Mouse (Mus musculus): ENCODE data around the gene Racgap1. TPM values are rescaled to one million over a fixed set of nuclear protein-coding genes. Genes with fewer than 3 reads are reported as not detected.

Gene Racgap1
- polyA plus RNA-seq, 1 experiment from 2014 or later: 53.5 TPM

GRCm38 (mm10) chr15:99690924-99691323, 39.5 kb upstream of the Racgap1 start:
- no peak for DNase-seq (ENCODE audit: low spot score)
- ATAC-seq (replicated peaks; ENCODE audit: low FRiP score, low read depth): no peak
- TF ChIP-seq CTCF (IDR thresholded peaks at IDR 0.05; ENCODE audit: low read depth): no peak

GRCm38 (mm10) chr15:99688712-99689111, 37.3 kb upstream of the Racgap1 start:
- ATAC-seq (replicated peaks; ENCODE audit: low FRiP score, low read depth) (no peak), DNase-seq (ENCODE audit: low spot score) (peak; percentile 92)
- H3K4me1 ChIP-seq (replicated peaks; ENCODE audit: insufficient read depth, low read length): no peaks in the 10 kb centered on the region
- WGBS: 4% methylated on average over 4 of the region's 4 CpGs
- no peak overlapping the region for H3K9ac ChIP-seq (ENCODE audit: low read depth, low read length)
- no peaks in the 10 kb centered on the region for H3K27me3 ChIP-seq (ENCODE audit: insufficient read depth, low read length)
- H3K27ac ChIP-seq: no peak overlapping the region
- no peaks in the 10 kb centered on the region for H3K36me3 ChIP-seq (ENCODE audit: insufficient read depth, low read length)
- no peaks in the 10 kb centered on the region for H3K9me3 ChIP-seq (replicated peaks; ENCODE audit: low read length)
- peak; percentile 93 for TF ChIP-seq CTCF (IDR thresholded peaks at IDR 0.05; ENCODE audit: low read depth)
- no peak overlapping the region for H3K4me3 ChIP-seq (replicated peaks; ENCODE audit: low read depth, low read length)
- no peak overlapping the region for H3K4me2 ChIP-seq (ENCODE audit: low read length)

More at GRCm38 (mm10) chr15:99690924-99691323, 39.5 kb upstream of the Racgap1 start:
- WGBS: 22% methylated on average over 4 of the region's 4 CpGs
- Histone ChIP-seq H3K9me3 (replicated peaks; ENCODE audit: low read length) (no peaks in the 10 kb centered on the region), H3K9ac (ENCODE audit: low read depth, low read length) (no peak overlapping the region), H3K27me3 (ENCODE audit: insufficient read depth, low read length) (no peaks in the 10 kb centered on the region), H3K27ac (no peak overlapping the region), H3K4me3 (replicated peaks; ENCODE audit: low read depth, low read length) (no peak overlapping the region), H3K36me3 (ENCODE audit: insufficient read depth, low read length) (no peaks in the 10 kb centered on the region), H3K4me2 (ENCODE audit: low read length) (no peak overlapping the region), H3K4me1 (replicated peaks; ENCODE audit: insufficient read depth, low read length) (no peaks in the 10 kb centered on the region)

DNA sequence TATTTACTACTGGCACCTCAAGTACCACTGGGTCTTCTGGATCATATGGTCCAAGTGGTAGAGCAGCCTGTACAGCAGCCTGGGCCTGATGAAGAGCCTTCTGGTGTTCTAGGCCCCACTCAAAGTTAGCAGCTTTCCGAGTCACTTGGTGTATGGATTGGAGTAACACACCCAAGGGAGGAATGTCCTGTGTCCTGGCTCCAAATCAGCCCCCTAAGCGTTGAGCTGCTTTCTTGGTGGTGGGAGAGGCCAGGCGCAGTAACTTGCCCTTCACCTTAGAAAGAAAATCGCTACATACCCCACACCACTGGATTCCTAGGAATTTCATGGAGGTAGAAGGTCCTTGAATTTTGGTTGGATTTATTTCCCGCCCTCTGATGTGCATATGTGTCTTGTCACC, 32.7 kb upstream of the Racgap1 start:
- Histone ChIP-seq H3K4me3 (replicated peaks; ENCODE audit: low read depth, low read length) (no peak overlapping the region), H3K9ac (ENCODE audit: low read depth, low read length) (no peak overlapping the region), H3K27ac (no peak overlapping the region), H3K4me1 (replicated peaks; ENCODE audit: insufficient read depth, low read length) (no peaks in the 10 kb centered on the region), H3K36me3 (ENCODE audit: insufficient read depth, low read length) (no peaks in the 10 kb centered on the region), H3K27me3 (ENCODE audit: insufficient read depth, low read length) (no peaks in the 10 kb centered on the region), H3K9me3 (replicated peaks; ENCODE audit: low read length) (no peaks in the 10 kb centered on the region), H3K4me2 (ENCODE audit: low read length) (no peak overlapping the region)
- no peak for DNase-seq (ENCODE audit: low spot score)
- no peak for ATAC-seq (replicated peaks; ENCODE audit: low FRiP score, low read depth)
- 89% methylated on average over 5 of the region's 5 CpGs for WGBS
- no peak for TF ChIP-seq CTCF (IDR thresholded peaks at IDR 0.05; ENCODE audit: low read depth)

DNA sequence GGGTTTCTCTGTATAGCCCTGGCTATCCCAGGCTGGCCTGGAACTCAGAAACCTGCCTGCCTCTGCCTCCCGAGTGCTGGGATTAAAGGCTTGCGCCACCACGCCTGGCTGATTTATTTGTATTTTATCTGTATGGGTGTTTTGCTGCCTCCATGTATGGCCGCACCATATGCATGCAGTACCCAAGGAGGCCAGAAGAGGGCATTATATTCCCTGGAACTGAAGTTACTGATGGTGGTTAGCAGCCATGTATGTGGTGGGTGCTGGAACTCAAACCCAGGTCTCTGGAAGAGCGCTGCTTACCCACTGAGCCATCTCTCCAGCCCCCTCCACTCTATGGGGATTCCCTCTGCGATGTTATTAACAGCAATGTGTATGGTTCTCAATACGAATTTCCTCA, 31.4 kb upstream of the Racgap1 start:
- Histone ChIP-seq H3K36me3 (ENCODE audit: insufficient read depth, low read length) (no peaks in the 10 kb centered on the region), H3K9ac (ENCODE audit: low read depth, low read length) (no peak overlapping the region), H3K27ac (no peak overlapping the region), H3K4me1 (replicated peaks; ENCODE audit: insufficient read depth, low read length) (no peaks in the 10 kb centered on the region), H3K4me2 (ENCODE audit: low read length) (no peak overlapping the region), H3K9me3 (replicated peaks; ENCODE audit: low read length) (no peaks in the 10 kb centered on the region), H3K27me3 (ENCODE audit: insufficient read depth, low read length) (no peaks in the 10 kb centered on the region), H3K4me3 (replicated peaks; ENCODE audit: low read depth, low read length) (no peak overlapping the region)
- ATAC-seq (replicated peaks; ENCODE audit: low FRiP score, low read depth) (no peak), DNase-seq (ENCODE audit: low spot score) (no peak)
- TF ChIP-seq CTCF (IDR thresholded peaks at IDR 0.05; ENCODE audit: low read depth): peak; percentile 50
- 91% methylated on average over 7 of the region's 7 CpGs for WGBS

- Histone ChIP-seq H3K9me3 (replicated peaks; ENCODE audit: low read length) (no peaks in the 10 kb centered on the region), H3K4me3 (replicated peaks; ENCODE audit: low read depth, low read length) (no peak overlapping the region), H3K27ac (no peak overlapping the region), H3K27me3 (ENCODE audit: insufficient read depth, low read length) (no peaks in the 10 kb centered on the region), H3K4me2 (ENCODE audit: low read length) (no peak overlapping the region), H3K4me1 (replicated peaks; ENCODE audit: insufficient read depth, low read length) (no peaks in the 10 kb centered on the region), H3K36me3 (ENCODE audit: insufficient read depth, low read length) (no peaks in the 10 kb centered on the region), H3K9ac (ENCODE audit: low read depth, low read length) (no peak overlapping the region)
- 55% methylated on average over 7 of the region's 7 CpGs for WGBS
- no peak for TF ChIP-seq CTCF (IDR thresholded peaks at IDR 0.05; ENCODE audit: low read depth)
- ATAC-seq (replicated peaks; ENCODE audit: low FRiP score, low read depth) (no peak), DNase-seq (ENCODE audit: low spot score) (no peak)
Observed at GRCm38 (mm10) chr15:99679008-99679407, 27.6 kb upstream of the Racgap1 start.

GRCm38 (mm10) chr15:99678063-99678800, 26.8 kb upstream of the Racgap1 start:
- H3K9me3 ChIP-seq (replicated peaks; ENCODE audit: low read length): no peaks in the 10 kb centered on the region
- DNase-seq (ENCODE audit: low spot score): peak; percentile 57
- H3K27me3 ChIP-seq (ENCODE audit: insufficient read depth, low read length): 0 out of 2 replicates have a peak, but pooled peaks cover 3% of the 10 kb centered on the region
- H3K27ac ChIP-seq: no peak overlapping the region
- H3K4me3 ChIP-seq (replicated peaks; ENCODE audit: low read depth, low read length): no peak overlapping the region
- H3K9ac ChIP-seq (ENCODE audit: low read depth, low read length): no peak overlapping the region
- no peaks in the 10 kb centered on the region for H3K36me3 ChIP-seq (ENCODE audit: insufficient read depth, low read length)
- peak; percentile 57 for TF ChIP-seq CTCF (IDR thresholded peaks at IDR 0.05; ENCODE audit: low read depth)
- no peaks in the 10 kb centered on the region for H3K4me1 ChIP-seq (replicated peaks; ENCODE audit: insufficient read depth, low read length)
- ATAC-seq (replicated peaks; ENCODE audit: low FRiP score, low read depth): peak; percentile 33; the same call in 1 of the 2 replicates
- H3K4me2 ChIP-seq (ENCODE audit: low read length): no peak overlapping the region
- WGBS: 15% methylated on average over 13 of the region's 13 CpGs
